Comparison of ENCODE assay signal across 17 mouse cellular contexts in the genomic region with DNA sequence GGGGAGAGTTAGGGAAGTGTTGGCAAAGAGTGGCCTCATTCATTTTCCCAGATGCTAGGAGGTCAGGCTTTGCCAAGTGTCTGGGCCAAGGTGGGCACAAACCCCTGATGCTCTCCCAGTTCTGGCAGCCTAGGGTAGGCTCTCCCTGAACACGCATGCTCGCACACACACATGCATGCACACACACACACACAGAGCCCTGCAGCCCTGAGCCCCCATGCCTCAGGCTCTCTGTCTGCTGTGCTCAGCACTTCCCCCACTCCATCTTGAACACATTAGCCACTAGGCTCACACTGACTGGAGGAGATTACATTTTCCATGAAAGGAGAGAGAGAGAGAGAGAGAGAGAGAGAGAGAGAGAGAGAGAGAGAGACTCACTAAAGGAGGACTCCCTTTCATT. TPM values are rescaled to one million over a fixed set of nuclear protein-coding genes. Genes with fewer than 3 reads are reported as not detected.
DNase-seq lines count a peak whose midpoint lies in the region; ATAC-seq and TF ChIP-seq lines count a peak whose summit lies in the region.
"Had no signal": no experiment of that assay in that cellular context is flagged by ENCODE, and none has a peak within 500 bp of the region (broad histone marks: within the 10 kb centered on the region; RNA-seq: fewer than 3 reads in every experiment).

No protein-coding gene starts in this region.

- H3K4me2 ChIP-seq in heart, embryonic 12.5 days, result no peak overlapping the region
- H3K4me2 ChIP-seq: forebrain, embryonic 15.5 days; liver, embryonic 11.5 days had no signal

- peaks cover 23% of the 10 kb centered on the region for H3K4me1 ChIP-seq in heart, embryonic 12.5 days (replicated peaks)
- H3K4me1 ChIP-seq in limb, embryonic 10.5 days, result peaks cover 78% of the 10 kb centered on the region
- no peaks in the 10 kb centered on the region for H3K4me1 ChIP-seq in heart, adult 2 months (ENCODE audit: control insufficient read depth, insufficient read depth, low read length)

- WGBS in heart, embryonic 12.5 days, result 80% methylated on average over 2 of the region's 2 CpGs
- 73% methylated on average over 2 of the region's 2 CpGs for WGBS in limb, embryonic 10.5 days
- WGBS in heart, adult 2 months, result 84% methylated on average over 2 of the region's 2 CpGs

- 0 out of 2 replicates have a peak, but pooled peaks cover 3% of the 10 kb centered on the region for H3K27me3 ChIP-seq in heart, embryonic 12.5 days (replicated peaks)
- H3K27me3 ChIP-seq in limb, embryonic 10.5 days (ENCODE audit: low read depth, poor library complexity, severe bottlenecking), result no peaks in the 10 kb centered on the region
- no peaks in the 10 kb centered on the region for H3K27me3 ChIP-seq in heart, adult 2 months (ENCODE audit: control insufficient read depth, insufficient read depth, low read length)
- H3K27me3 ChIP-seq: forebrain, embryonic 15.5 days had no signal

- H3K27ac ChIP-seq in heart, embryonic 12.5 days (ENCODE audit: poor library complexity, severe bottlenecking), result no peak overlapping the region; the same call in 1 of the 2 replicates
- peak overlapping the region; percentile 87 for H3K27ac ChIP-seq in limb, embryonic 10.5 days
- H3K27ac ChIP-seq in heart, adult 2 months, result no peak overlapping the region
- H3K27ac ChIP-seq: forebrain, embryonic 15.5 days; kidney, postnatal 0 days; layer of hippocampus, adult 2 months; left cerebral cortex, adult 2 months had no signal

- TF ChIP-seq EP300 in heart, adult 2 months (IDR thresholded peaks at IDR 0.05; ENCODE audit: insufficient read depth, low read depth, low read length), result no peak

- 0 out of 2 replicates have a peak, but pooled peaks have one; percentile 23 for ATAC-seq in heart, embryonic 12.5 days (ENCODE audit: insufficient number of reproducible peaks, low FRiP score)
- ATAC-seq: forebrain, embryonic 15.5 days had no signal

- intact Hi-C loops in heart, adult 2 months (cut with DNase I), result no loop called here

- no peak for TF ChIP-seq CTCF in heart, adult 2 months (IDR thresholded peaks at IDR 0.05)

- no peaks in the 10 kb centered on the region for H3K36me3 ChIP-seq in heart, embryonic 12.5 days
- H3K36me3 ChIP-seq in limb, embryonic 10.5 days, result no peaks in the 10 kb centered on the region
- H3K36me3 ChIP-seq in heart, adult 2 months (ENCODE audit: control insufficient read depth, insufficient read depth, low read length), result no peaks in the 10 kb centered on the region
- H3K36me3 ChIP-seq: forebrain, embryonic 15.5 days had no signal

- no peak overlapping the region for H3K9ac ChIP-seq in heart, embryonic 12.5 days
- no peak overlapping the region for H3K9ac ChIP-seq in heart, adult 2 months (ENCODE audit: low read depth, low read length)
- H3K9ac ChIP-seq: forebrain, embryonic 15.5 days had no signal

- no peak for TF ChIP-seq POLR2A in heart, adult 2 months (IDR thresholded peaks at IDR 0.05; ENCODE audit: insufficient read depth, low read depth, low read length)

- no peak for DNase-seq in heart, adult 18-20 months
- DNase-seq in thymus, postnatal 4 days, result peak; percentile 4
- DNase-seq in thymus, adult 18-20 months, result no peak
- peak; percentile 68 for DNase-seq in limb, embryonic 10.5 days (ENCODE audit: low spot score)
- DNase-seq in adrenal gland, postnatal 25 days, result no peak
- DNase-seq in heart, adult 2 months, result no peak
- DNase-seq: B cell, adult 2 months; cerebellum, postnatal 14 days; kidney, adult 11 months had no signal

- H3K4me3 ChIP-seq in heart, embryonic 12.5 days, result no peak overlapping the region
- H3K4me3 ChIP-seq in limb, embryonic 10.5 days, result no peak overlapping the region
- H3K4me3 ChIP-seq in heart, adult 2 months, result no peak overlapping the region
- H3K4me3 ChIP-seq: forebrain, embryonic 15.5 days; layer of hippocampus, adult 2 months; left cerebral cortex, adult 2 months had no signal

- H3K79me2 ChIP-seq in heart, adult 2 months (replicated peaks; ENCODE audit: control insufficient read depth, insufficient read depth, low read length), result no peaks in the 10 kb centered on the region

- no peaks in the 10 kb centered on the region for H3K9me3 ChIP-seq in heart, embryonic 12.5 days (replicated peaks)
- no peaks in the 10 kb centered on the region for H3K9me3 ChIP-seq in limb, embryonic 10.5 days (replicated peaks)
- H3K9me3 ChIP-seq: forebrain, embryonic 15.5 days had no signal

RNA-seq across cellular contexts. Expression of a gene that starts 44.2 kb away (rescaled TPM):
- polyA plus RNA-seq in heart, embryonic 12.5 days (2016; fragmentation: Nextera tagmentation; extraction: Ambion mirVana), result 0.71 and 1.00 TPM in 2 replicates
- 1 to 10 TPM; 1.1 to 1.3 TPM for total RNA-seq in heart, adult 18-20 months (2021)
- 0.45 and 2.2 TPM in 2 replicates for polyA plus RNA-seq in limb, embryonic 10.5 days (2016; fragmentation: Nextera tagmentation; extraction: Ambion mirVana)
- 1.1 and 1.5 TPM in 2 replicates for total RNA-seq in adrenal gland, postnatal 25 days (2021)
- 1 to 10 TPM; 1.1 to 2.9 TPM for total RNA-seq in heart, adult 2 months (2021)
- polyA plus RNA-seq in heart, adult 2 months (2012; rRNA removed), result 1.6 and 3.6 TPM in 2 replicates
- total RNA-seq: hematopoietic stem cell, adult 5-6 weeks; megakaryocyte progenitor cell, adult 5-6 weeks had no signal

Comparison
In these comparisons a context has a peak if more than half of its experiments do, and no peak if none do; other contexts are left out.
1. DNase-seq: peak in thymus, postnatal 4 days (single experiment) and limb, embryonic 10.5 days (single experiment); none in heart, adult 18-20 months (0 of 2), thymus, adult 18-20 months (0 of 2), adrenal gland, postnatal 25 days (single experiment) and heart, adult 2 months (0 of 2).